Mouse (Mus musculus): Measurements from ENCODE around the gene Mfsd5. TPM values are rescaled to one million over a fixed set of nuclear protein-coding genes. Genes with fewer than 3 reads are reported as not detected.

Mfsd5 gene
- polyA plus RNA-seq, 1 experiment from 2014 or later, result 80.4 TPM

DNA sequence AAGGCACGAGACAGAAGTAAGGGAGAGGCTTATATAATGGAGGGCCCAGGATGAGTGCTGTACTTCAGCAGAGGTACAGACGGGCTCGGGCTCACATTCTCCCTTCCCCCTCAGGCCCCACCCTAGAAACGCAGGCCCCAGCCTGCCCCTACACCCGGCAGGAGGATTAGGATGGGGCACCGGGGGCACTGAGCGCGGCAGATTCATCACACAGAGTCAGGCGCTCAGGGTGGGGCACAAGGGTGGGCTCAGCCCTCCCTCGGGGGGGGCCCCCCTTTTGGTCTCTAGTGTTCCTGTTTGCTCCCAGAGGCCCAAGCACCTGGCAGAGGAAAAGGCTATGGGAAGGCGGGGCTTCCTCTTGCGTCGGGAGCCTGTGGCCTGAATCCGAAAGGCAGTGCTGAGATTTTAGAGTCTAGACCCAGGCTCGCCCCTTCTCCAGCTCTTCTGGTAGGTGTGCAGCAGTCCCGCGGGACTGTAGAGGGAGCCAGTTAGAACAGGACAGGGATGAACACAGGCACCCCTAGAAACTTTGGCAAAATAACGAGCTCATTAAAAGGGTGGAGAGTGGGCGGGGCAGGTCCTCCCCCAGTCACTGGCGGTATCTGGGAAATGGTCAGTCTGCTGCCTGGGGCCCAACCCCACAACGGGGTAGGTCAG, 43.8 kb upstream of the Mfsd5 start:
- Histone ChIP-seq H3K4me1 (replicated peaks; ENCODE audit: control insufficient read depth, insufficient read depth, low read length) (0 out of 2 replicates have a peak, but pooled peaks cover 8% of the 10 kb centered on the region), H3K9ac (ENCODE audit: low read depth, low read length) (peak overlapping the region; percentile 35), H3K4me2 (replicated peaks; ENCODE audit: low read depth) (peak overlapping the region; percentile 69), H3K9me3 (ENCODE audit: control insufficient read depth) (no peaks in the 10 kb centered on the region), H3K27me3 (replicated peaks; ENCODE audit: control insufficient read depth, insufficient read depth, low read length) (no peaks in the 10 kb centered on the region), H3K27ac (ENCODE audit: low read depth, low read length) (peak overlapping the region; percentile 57; the same call in 1 of the 2 replicates), H3K36me3 (ENCODE audit: control insufficient read depth, insufficient read depth) (peaks cover 7% of the 10 kb centered on the region; the same call in 1 of the 2 replicates), H3K4me3 (ENCODE audit: low read depth, low read length) (peak overlapping the region; percentile 26)
- ATAC-seq, result peak; percentile 75
- 11% methylated on average over 20 of the region's 21 CpGs for WGBS
- TF ChIP-seq CTCF (IDR thresholded peaks at IDR 0.05; ENCODE audit: low read depth), result peak; percentile 11; the same call in 1 of the 2 replicates

DNA sequence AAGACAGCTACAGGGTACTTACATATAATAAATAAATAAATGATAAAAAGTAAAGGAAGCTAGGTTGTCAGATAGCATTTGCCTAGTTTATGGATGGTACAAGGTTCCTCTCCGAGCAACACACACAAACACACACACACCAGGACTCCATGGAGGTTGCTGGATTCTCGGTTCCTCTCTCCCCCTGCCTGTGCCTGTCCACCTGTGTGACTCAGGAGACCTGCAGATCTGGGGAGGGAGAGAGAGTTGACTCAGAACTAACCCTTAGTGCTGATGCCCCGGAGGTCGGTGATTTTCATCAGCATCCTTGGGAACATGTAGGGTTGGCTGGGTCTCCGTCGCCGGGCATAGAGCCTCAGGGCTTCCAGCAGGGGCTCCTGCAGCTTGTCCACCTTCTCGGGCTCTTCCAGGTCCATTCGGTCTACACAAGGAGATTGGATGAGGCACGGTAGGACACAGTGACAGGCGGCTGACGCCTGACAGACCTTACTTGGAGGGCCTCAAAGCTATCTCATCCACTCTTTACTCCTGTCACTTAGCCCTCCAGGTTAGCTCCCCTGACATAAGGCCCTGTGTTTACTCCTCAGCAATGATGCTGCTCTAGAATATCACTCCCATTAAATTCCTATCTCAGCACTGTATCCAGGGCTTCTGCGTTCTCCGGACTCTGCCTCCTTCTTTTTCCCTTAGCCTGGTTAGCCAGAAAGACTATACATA, 40.6 kb upstream of the Mfsd5 start:
- peaks cover 8% of the 10 kb centered on the region; the same call in 1 of the 2 replicates for H3K4me1 ChIP-seq (replicated peaks; ENCODE audit: control insufficient read depth, insufficient read depth, low read length)
- H3K4me3 ChIP-seq (ENCODE audit: low read depth, low read length), result no peak overlapping the region
- H3K27me3 ChIP-seq (replicated peaks; ENCODE audit: control insufficient read depth, insufficient read depth, low read length), result no peaks in the 10 kb centered on the region
- no peak overlapping the region for H3K27ac ChIP-seq (ENCODE audit: low read depth, low read length)
- no peak for TF ChIP-seq CTCF (IDR thresholded peaks at IDR 0.05; ENCODE audit: low read depth)
- no peak overlapping the region for H3K9ac ChIP-seq (ENCODE audit: low read depth, low read length)
- no peaks in the 10 kb centered on the region for H3K9me3 ChIP-seq (ENCODE audit: control insufficient read depth)
- ATAC-seq, result no peak
- H3K4me2 ChIP-seq (replicated peaks; ENCODE audit: low read depth), result no peak overlapping the region
- 88% methylated on average over 14 of the region's 14 CpGs for WGBS
- H3K36me3 ChIP-seq (ENCODE audit: control insufficient read depth, insufficient read depth), result peaks cover 7% of the 10 kb centered on the region; the same call in 1 of the 2 replicates

GRCm38 (mm10) chr15:102239260-102239590, 40.0 kb upstream of the Mfsd5 start:
- Histone ChIP-seq H3K9ac (ENCODE audit: low read depth, low read length) (no peak overlapping the region), H3K4me3 (ENCODE audit: low read depth, low read length) (no peak overlapping the region), H3K36me3 (ENCODE audit: control insufficient read depth, insufficient read depth) (peaks cover 7% of the 10 kb centered on the region; the same call in 1 of the 2 replicates), H3K9me3 (ENCODE audit: control insufficient read depth) (no peaks in the 10 kb centered on the region), H3K4me2 (replicated peaks; ENCODE audit: low read depth) (no peak overlapping the region), H3K27me3 (replicated peaks; ENCODE audit: control insufficient read depth, insufficient read depth, low read length) (no peaks in the 10 kb centered on the region), H3K27ac (ENCODE audit: low read depth, low read length) (no peak overlapping the region), H3K4me1 (replicated peaks; ENCODE audit: control insufficient read depth, insufficient read depth, low read length) (peaks cover 8% of the 10 kb centered on the region; the same call in 1 of the 2 replicates)
- 18% methylated on average over 9 of the region's 9 CpGs for WGBS
- ATAC-seq, result no peak
- TF ChIP-seq CTCF (IDR thresholded peaks at IDR 0.05; ENCODE audit: low read depth), result peak; percentile 97

- Histone ChIP-seq H3K9ac (ENCODE audit: low read depth, low read length) (no peak overlapping the region), H3K4me2 (replicated peaks; ENCODE audit: low read depth) (no peak overlapping the region), H3K36me3 (ENCODE audit: control insufficient read depth, insufficient read depth) (peaks cover 7% of the 10 kb centered on the region; the same call in 1 of the 2 replicates), H3K4me3 (ENCODE audit: low read depth, low read length) (no peak overlapping the region), H3K4me1 (replicated peaks; ENCODE audit: control insufficient read depth, insufficient read depth, low read length) (peaks cover 9% of the 10 kb centered on the region), H3K27ac (ENCODE audit: low read depth, low read length) (no peak overlapping the region), H3K27me3 (replicated peaks; ENCODE audit: control insufficient read depth, insufficient read depth, low read length) (no peaks in the 10 kb centered on the region), H3K9me3 (ENCODE audit: control insufficient read depth) (no peaks in the 10 kb centered on the region)
- ATAC-seq, result no peak
- 76% methylated on average over 11 of the region's 11 CpGs for WGBS
- TF ChIP-seq CTCF (IDR thresholded peaks at IDR 0.05; ENCODE audit: low read depth), result no peak
Observed at GRCm38 (mm10) chr15:102239851-102240250, 39.4 kb upstream of the Mfsd5 start.

GRCm38 (mm10) chr15:102240607-102241006, 38.6 kb upstream of the Mfsd5 start:
- Histone ChIP-seq H3K9me3 (ENCODE audit: control insufficient read depth) (no peaks in the 10 kb centered on the region), H3K9ac (ENCODE audit: low read depth, low read length) (no peak overlapping the region), H3K27me3 (replicated peaks; ENCODE audit: control insufficient read depth, insufficient read depth, low read length) (no peaks in the 10 kb centered on the region), H3K4me3 (ENCODE audit: low read depth, low read length) (no peak overlapping the region), H3K27ac (ENCODE audit: low read depth, low read length) (no peak overlapping the region), H3K4me2 (replicated peaks; ENCODE audit: low read depth) (no peak overlapping the region), H3K4me1 (replicated peaks; ENCODE audit: control insufficient read depth, insufficient read depth, low read length) (peaks cover 11% of the 10 kb centered on the region), H3K36me3 (ENCODE audit: control insufficient read depth, insufficient read depth) (peaks cover 7% of the 10 kb centered on the region; the same call in 1 of the 2 replicates)
- no peak for ATAC-seq
- no peak for TF ChIP-seq CTCF (IDR thresholded peaks at IDR 0.05; ENCODE audit: low read depth)
- WGBS, result 80% methylated on average over 4 of the region's 4 CpGs

- H3K27me3 ChIP-seq (replicated peaks; ENCODE audit: control insufficient read depth, insufficient read depth, low read length), result no peaks in the 10 kb centered on the region
- H3K4me1 ChIP-seq (replicated peaks; ENCODE audit: control insufficient read depth, insufficient read depth, low read length), result peaks cover 8% of the 10 kb centered on the region
- H3K4me2 ChIP-seq (replicated peaks; ENCODE audit: low read depth), result peak overlapping the region; percentile 97
- no peak for TF ChIP-seq CTCF (IDR thresholded peaks at IDR 0.05; ENCODE audit: low read depth)
- 55% methylated on average over 12 of the region's 12 CpGs for WGBS
- H3K4me3 ChIP-seq (ENCODE audit: low read depth, low read length), result peak overlapping the region; percentile 75; the same call in 1 of the 2 replicates
- H3K36me3 ChIP-seq (ENCODE audit: control insufficient read depth, insufficient read depth), result peaks cover 7% of the 10 kb centered on the region; the same call in 1 of the 2 replicates
- H3K9me3 ChIP-seq (ENCODE audit: control insufficient read depth), result no peaks in the 10 kb centered on the region
- H3K27ac ChIP-seq (ENCODE audit: low read depth, low read length), result 0 out of 2 replicates have a peak overlapping the region, but pooled peaks have one; percentile 35
- ATAC-seq, result no peak
- no peak overlapping the region for H3K9ac ChIP-seq (ENCODE audit: low read depth, low read length)
Observed at GRCm38 (mm10) chr15:102242404-102243228, 36.6 kb upstream of the Mfsd5 start.
